Mouse (Mus musculus) layer of hippocampus, adult 9-11 months (tissue): ENCODE results near the gene Zfhx3.
A peak's percentile ranks its signal among the peaks of the same experiment; 100 is the strongest.

Experiments
- DNase-seq: peaks from one replicate; pipeline ENCODE4 v3.0.0; 2022

The Zfhx3 gene

DNA sequence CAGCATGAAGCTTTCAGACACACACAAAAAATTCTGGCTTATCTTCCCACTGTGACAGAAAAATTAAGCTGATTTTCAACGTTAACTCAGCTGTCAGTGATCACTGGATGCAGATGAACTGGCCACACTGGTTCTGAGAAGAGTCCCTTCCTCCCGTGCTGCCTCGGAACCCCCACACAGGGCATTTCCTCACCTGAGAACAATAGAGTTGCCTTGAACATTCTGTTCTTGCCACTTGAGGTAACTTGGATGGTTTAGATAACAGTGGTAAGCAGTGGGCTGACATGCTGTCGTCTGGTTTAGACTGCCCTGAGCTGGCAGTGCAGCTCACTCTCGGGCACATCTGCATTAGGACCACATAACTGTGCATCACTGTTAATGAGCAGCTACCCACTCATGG is 927.5 kb downstream of the Zfhx3 start:
- DNase-seq = no peak

DNA sequence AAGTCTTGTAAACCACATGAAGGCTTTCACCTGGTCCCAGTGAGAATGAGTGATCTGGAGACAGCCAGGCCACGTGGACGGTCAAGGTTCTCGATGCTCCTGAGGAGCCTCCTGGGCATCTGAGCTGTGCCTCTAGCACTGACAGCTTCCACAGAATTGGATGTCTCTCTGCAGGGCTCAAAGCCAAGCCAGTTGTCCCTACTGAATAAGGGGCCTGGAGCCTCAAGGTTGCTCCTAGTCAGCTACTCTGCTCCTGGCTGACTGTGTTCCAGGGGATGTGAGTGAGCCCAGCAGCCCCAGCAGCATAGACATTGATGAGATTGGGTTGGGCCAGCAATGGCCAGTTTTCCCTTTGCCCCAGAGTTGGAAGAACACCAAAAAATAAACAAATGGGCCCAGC is 927.9 kb downstream of the Zfhx3 start:
- no peak for DNase-seq

DNA sequence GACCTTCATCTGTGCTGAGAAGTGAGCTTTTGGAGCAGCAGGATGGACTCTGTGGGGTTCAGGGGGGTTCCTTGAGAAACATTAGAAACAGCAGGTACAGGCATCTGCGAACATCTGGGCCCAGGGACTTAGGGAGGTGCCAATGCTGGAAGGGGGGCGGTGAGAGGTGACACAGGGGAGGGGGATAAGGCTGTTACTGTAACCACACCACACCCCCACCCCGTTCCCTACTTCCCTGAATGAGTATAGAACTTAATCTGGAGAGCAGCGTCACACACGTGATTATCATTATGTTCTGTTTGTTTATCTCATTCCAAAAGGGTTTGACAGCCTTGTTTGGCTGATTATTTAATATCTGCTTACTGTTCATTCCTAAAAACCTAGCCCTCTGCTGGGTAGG is 933.3 kb downstream of the Zfhx3 start:
- DNase-seq = no peak

DNA sequence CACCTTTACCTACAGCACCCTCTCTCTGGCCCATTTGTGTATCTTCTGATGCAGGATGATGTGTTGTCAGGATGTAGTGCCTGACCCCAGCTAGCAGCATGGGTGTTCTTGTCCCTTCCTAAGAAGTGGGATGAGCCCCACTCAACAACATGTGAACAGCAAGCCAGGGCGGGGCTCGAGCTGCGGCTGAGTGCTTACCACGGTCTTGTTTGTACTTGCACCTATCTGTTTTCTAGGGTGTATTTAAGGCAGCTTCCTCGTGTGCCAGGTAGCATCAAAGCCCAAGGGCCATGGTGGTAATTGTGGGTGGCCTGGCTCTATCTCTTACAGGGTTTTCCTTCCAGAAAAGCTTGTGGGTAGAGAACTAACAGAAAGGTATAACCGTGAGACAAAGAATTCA is 937.7 kb downstream of the Zfhx3 start:
- DNase-seq = no peak

DNA sequence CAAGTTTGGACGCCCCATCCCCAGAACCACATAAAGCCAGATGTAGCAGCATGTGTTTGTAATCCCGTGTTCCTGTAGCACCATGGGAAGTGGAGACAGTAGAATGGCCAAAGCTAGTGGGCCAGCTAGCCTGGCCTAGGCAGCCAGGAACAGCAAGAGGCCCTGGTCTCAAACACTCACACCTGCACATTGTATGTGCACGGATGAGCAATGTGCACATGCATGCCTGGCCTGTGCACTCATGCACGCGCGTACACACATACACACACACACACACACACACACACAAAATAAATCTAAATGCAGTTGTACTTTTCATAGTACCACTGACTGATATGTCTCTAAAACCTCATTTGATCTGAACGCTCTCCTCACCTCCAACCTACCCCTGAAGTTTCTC is 938.9 kb downstream of the Zfhx3 start:
- no peak for DNase-seq

DNA sequence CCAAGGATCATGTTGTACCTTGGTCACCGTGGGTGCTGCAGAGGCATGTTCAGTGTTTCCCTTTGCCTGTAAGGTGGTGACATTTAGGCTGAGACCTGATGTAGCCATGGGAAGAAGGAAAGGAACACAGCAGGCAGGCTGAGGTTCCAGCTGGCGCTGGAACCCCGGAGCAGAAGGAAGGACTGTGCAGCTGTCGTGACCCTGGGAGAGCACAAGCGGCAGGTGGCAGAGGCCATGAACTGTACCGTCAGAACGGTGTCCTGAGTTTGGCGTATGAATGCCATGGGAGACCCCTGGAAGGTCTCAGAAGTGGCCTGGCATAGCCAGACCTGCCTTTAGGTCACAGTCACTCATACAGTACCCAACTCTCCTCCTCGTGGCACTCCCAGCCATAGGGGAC is 939.6 kb downstream of the Zfhx3 start:
- no peak for DNase-seq

DNA sequence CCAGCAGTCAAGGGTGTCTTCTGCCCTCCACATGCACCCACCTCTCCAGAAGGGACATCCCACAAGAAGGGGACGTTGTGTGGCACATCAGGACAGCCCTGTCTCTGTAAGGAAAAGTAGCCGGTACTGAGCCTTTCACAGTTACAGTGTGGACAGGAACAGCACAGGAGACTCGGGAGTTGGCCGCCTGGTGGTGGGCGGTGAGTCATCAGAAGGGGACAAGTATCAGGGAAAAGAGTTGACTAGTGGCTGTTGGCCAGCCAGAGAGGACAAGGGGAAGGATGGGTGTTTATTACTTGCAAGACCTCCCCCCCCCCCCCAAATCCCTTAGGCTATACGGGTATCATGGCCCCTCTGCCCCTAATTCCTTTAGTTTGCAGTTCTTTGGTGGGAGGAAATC is 940.9 kb downstream of the Zfhx3 start:
- DNase-seq = no peak

DNA sequence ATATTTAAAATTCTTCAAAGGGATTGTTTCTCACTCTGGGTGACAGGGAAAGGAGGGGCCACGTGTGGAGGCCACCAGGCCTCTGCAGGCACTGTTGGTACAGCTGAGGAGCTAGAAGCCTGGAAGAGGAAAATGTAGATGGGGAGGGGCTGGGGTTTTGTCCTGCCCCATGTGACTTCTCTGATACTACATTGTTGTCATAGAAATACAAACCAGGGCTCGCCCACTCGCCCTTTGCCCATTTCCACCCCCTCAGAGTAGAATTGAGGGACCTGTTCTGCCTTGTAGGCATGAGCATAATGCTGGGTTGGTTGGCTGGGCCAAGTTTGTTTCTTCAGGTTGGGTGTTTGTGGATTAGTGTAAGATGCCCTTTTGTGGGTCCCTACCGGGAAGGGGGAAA is 942.5 kb downstream of the Zfhx3 start:
- no peak for DNase-seq

DNA sequence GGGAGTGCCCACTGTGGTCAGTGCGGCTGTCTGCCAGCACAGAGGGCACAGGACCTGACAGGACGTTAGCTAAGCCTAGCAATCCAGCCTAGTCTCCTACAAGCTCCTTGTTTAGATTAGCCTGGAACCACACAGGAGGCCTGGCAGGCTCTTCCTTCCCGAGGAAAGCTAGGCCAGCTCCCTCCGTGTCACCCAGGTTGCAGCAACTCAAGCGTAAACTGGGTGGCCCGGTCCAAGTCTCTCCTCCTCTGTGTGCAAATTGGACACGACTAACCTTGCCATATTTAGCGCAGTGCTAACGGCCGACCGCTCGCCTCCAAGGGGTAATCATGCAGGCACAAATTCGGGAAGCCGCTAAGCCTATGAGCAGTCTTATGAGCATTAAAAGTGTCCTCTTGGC is 943.0 kb downstream of the Zfhx3 start:
- no peak for DNase-seq

DNA sequence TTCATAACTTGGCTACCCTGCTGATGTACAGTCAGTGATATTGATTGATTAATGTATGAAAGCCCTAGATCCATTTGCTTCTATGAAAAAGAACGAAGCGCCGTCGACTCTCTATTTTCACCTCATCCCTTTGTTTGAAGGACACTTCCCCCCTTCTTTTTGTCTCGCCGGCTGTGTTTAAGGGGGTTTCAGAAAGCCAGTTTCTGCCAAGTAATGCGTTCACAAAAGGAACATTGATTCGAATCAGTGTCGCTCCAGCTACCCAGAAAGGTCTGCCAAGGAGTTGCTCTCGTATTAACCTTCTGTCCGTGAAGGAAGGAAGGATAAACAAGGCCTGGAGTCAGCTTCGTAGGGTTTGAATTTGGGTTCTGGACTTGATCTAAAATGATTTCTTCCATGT is 943.4 kb downstream of the Zfhx3 start:
- DNase-seq = no peak

DNA sequence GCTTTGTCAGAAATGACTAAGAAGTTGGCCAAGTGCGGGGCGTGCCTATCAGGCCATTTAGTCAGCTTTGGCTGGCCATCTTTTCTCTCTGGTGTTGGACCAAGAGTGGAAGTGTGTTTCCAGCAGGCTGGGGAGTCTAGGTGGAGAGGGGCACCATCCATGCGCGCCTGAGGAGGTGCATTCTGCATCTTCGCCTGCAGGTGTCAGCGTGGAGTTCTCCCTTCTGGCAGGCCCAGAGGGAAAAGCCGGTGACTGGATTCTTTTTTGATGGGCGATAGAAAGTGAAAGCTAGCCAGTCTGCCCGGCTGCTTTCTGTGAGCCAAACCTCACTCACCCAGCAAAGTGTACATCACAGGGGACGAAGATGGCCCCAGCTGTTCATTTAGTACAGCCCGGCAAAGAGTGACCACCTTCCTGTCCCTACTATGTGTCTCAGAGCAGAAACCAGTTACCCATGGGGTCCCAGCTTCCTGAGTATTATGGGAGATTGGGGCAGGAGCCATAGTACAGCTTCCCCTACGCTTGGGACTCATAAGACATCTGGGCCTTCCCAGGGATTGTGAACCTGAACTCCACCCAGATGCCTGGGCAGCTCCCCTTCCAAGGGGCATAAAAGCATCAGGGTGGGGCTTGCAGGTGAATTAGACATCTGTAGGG is 944.3 kb downstream of the Zfhx3 start:
- peak; percentile 79 for DNase-seq

DNA sequence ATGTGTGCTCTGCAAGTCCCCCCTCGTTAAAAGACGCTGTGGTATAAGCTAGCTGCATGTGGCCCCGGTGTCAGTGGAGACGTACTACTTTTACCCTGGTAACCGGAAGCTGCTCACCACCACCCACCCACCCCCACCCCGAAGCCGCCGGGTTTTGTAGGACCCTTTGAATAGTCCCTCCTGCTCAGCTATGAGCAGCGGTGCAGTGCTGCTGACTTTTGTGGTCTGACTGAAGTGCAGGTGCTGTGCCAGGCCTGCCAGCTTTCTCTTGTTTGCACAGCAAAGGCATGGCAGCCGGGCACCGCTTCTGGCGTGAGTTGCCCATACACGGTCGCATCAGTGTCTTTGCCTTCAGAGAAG is 944.8 kb downstream of the Zfhx3 start:
- no peak for DNase-seq

DNA sequence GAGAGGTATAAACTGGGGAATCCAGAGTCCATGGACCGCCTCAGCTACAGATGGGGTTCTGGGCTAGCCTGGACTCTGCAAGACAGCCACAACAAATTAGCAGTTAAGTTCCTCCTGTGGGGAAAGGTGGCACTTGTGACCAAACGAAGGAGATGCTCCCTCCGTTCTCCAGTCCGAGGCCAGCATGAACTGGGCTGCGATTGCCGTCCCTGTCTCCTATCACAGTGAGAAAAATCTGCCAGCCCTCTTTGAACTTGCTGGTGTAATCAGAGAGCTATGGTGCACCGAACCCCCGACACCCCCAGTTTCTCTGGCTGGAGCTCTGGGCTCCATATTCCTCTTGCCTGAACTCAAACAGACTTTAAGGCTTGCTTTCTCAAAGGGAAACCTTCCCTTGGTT is 945.4 kb downstream of the Zfhx3 start:
- DNase-seq = no peak

DNA sequence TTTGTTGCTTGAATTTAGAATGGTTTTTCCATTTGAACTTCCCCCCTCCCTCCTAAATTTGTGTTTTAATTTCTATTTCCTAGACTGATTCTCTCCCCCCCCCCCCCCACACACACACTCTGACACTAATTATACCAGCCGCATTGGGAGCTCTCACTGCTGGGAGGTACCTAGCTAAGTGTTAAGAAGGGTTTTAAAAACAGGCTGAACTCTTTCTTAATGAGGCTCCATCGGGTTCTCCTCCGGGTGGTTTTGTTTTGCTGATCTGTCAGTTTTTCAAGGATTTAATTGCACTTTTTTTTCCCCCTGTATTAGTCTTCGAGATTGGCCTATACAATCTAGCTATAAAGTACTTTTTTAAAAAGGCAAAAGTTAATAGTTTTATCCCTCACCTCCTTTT is 946.5 kb downstream of the Zfhx3 start:
- DNase-seq = no peak

DNA sequence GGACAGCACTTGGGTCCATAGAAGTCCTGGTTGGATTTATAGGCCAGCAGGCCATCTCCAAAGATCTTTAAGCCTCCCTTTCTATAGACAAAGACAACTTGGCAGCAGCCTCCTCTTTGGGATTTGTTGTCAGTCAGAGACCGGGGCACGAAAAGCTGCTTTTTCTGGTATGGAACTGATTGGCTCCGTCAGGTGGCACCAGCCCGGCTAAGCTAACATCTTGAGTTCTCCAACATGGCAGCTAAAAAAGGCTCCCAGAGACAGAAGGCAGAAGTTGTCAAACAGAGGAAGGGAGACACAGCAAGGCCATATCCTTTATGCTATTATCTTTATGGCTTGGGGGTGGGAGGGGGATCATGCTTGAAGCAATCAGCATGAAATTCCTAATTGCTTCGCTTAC is 947.0 kb downstream of the Zfhx3 start:
- DNase-seq = no peak

DNA sequence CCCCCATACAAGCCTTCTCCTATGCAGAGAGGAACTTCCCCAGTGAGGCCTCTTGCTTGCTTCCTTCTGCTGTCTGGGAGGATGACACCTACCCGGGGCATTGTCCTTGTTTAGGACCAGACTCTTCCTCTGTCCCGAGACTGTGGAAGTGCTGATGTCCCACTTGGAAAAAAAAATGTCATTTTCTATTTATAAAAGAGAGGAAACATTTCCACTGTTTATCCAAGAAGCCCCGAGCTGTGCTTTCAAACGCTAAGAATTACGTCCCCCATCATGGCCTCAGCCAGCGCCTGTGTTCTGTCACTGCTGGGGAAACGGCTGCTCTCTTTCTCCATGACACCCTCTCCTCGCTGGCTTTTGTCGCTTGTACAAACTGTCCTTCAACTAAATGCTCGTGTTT is 951.8 kb downstream of the Zfhx3 start:
- no peak for DNase-seq

DNA sequence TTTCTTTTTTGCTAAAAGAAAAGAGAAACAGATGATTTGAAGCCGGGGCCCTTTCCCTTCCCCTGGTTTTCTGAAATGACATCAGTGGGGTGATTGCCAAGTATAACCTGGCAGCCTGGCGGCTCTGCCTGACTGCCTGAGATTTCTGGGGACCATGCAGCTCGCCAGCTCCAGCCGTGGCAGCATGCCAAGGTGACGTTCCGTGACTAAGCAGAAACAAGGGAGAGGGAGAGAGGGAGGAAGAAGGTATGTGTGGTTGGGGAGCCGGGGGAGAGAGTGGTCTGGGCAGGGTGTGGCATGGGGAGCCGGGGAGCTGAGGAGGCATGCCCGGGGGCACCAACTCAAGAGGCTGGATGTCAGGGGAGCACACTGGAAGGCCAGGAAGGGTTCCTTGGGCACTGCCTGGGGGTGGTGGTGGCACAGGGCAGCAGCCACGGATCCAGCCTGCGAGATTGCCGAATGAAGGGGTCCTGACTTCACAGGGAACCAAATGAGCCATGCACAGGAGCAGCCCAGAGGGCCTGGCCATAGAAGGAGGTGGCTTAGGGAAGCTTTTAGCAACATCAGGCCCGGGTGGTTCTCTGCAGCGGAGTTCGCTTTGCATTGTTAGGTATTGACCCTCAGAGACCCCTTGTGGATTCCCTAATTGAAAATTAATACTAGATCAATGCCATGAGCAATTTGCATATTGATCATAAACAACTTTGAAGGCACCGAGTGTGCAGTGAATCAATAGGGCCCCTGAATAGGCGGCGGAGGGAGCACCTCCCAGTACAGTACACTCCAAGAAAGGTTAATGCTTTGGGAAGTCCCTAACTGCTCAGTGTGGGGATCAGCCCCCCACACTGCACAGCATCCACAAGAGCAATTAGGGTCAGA is 954.3 kb downstream of the Zfhx3 start:
- peak; percentile 70 for DNase-seq

DNA sequence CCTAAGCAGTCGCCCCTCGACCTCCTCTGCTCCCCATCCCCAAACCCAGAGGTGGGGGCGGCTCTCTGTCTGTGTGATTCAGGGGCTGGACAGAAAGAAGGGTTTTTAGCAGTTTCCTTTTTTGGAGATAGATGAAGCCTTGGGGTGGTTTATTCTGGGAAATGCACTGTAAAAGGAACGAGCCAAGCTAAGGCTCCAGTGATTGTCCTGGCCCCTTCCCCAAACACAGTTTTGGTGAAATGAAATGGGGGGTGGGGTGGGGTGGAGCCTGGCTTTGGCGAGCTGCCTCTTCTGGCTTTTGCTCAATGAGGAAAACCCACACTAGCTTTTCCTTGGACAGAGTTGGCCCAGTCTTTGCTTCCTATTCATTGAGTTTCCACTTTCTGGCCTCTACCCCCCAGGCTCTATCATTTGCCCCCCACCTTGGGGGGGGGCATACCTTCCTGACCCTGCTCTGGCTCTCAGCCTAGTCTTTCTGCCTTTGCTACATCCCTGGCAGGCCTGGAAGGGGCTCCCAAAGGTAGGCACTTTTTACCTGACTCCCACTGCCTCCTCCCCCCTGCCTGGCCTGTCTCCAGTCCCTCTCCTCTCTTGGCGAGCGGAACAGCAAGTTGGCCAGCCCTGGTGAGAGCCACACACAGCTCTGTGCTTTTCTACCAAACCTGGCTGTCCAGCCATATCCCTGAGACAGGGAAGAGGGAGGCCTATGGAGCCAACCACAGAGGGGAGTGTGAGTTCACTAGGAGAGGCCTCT is 955.1 kb downstream of the Zfhx3 start:
- DNase-seq = no peak

DNA sequence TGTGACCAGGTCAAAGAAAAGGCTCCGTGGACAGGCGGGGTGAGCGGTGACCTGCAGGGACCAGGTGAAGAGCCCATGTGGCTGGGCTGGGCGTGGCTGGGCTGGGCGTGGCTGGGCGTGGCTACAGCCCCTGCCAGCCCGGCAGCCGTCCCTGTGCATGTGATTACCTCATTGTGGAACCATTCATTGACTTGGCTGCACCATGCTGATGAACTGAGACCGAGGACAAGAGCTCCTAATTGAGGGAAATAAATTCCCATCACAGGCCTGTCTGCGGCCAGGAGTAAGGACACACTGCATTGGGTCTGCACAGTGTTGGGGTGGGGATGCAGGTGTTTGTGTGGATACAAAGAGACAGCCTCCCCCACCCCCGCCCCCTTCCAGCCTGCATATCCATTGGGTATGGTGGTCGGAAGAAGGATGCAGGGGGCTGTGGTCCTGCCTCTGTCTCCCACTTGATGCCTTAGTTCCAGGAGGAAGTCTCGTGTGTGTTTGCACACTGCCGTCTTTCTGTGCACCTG is 956.9 kb downstream of the Zfhx3 start:
- DNase-seq = no peak

DNA sequence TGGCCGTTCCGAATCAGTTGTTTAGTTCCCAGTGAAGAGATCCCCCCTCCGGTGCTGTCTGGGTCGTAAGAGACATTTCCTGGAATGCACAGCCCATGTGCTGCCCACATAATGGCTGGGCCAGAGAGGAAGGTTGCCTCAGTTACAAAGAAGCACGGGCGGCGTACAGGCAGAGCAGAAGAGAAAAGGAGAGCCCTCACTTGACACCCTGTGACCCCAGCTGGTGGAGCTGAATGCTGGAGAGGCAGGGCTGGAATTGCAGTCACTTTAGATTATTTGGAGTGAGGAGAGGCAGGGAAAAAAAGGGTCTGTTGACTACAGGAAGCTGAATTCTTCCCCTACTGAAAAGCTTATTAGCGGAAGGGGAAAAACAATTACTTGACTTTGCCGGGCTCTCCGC is 958.1 kb downstream of the Zfhx3 start:
- DNase-seq = no peak

DNA sequence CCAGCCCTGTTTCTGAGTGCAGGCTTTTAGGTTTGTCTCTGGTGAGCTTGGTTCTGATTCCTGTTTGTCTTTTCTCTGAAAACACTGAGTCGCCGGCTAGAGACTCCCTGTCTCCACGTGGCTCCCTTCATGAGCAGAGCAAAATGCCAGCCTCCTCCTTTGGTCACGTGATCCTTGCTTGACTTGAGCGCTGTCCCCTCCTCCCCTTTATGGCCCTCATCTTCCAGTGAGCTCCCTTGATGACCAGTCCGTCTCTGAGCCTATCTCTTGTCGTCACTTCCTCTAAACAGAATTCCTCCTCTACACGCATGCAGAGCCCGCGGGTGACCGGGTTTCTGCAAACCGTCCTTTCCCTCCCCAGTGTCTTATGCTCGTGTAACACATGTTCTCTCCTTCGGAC is 958.8 kb downstream of the Zfhx3 start:
- DNase-seq = no peak

DNA sequence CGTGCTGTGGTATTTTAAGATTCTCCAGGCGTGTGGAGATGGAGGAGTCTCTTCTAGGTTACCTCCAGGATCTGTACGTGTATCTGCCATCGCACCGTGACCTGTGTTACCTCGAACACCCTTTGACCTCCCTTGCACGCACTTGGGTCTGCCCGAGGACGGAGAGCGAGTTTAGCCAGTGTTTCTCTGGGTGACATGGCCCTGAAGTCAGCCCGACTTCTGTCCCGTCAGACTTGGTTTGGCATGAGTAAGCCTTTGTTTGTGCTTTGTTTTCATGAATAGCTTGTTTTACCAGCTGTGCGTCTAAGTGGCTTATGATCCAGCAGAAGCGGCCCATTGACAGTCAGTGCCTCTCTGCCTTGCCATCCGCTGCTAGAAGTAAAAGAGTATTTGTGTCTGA is 961.1 kb downstream of the Zfhx3 start:
- DNase-seq = no peak

DNA sequence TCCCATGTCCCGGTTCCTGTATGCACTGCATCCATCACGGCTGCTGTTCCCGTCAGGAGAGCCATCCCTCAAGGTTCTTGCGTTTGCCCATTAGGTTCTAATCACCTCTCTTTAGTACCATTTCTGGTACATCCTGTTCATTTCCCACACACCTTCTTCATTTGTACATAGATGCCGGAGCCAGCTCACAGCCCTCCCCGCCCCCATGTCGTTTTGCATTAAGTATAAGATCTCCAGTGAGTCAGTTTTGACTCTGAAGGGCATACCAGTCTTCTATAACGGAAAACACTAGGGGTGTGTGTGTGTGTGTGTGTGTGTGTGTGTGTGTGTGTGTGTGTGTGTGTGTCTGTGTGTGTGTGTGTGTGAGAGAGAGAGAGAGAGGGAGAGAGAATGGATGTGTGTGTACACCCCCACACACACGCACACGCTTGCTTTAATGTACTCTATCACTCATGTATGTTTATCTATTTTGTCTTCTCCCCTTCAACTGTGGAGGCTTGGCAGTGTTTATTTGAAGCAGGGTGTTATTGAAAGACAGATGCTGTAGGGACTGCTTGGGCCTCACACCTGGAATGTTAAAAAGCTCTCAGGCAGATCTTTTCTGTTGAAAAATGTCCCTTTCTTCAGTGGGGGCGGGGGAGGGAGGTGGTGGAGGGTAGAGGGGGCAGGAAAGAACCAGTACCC is 962.0 kb downstream of the Zfhx3 start:
- DNase-seq = no peak
